Mouse (Mus musculus): ENCODE data around the gene Draxin. TPM values are rescaled to one million over a fixed set of nuclear protein-coding genes. Genes with fewer than 3 reads are reported as not detected.
"Not testable (repeated sequence)": the region's sequence is repeated elsewhere in the genome, so short reads cannot be mapped to it uniquely, and the experiment has no call there.

Draxin gene
- polyA plus RNA-seq, 1 experiment from 2014 or later: 21.2 TPM

DNA sequence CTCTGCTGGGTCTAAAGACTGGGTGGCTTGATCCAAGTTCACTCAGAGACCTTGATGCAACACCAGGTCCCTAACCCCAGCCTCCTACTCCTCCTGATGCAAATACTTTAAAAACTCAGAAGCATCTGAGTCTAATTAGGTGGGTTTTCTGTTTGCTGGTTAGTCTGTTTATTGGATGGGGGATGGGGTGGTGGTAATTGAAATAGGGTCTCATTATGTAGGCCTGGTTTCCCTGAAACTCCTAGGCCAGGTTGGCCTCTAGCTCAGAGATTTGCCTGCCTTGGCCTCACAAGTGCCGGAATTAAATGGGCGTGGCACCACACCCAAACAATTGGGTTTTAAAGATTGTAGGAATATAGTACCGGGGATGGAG, 7.8 kb downstream of the Draxin start:
- H3K9ac ChIP-seq (replicated peaks): no peak overlapping the region
- no peak for ATAC-seq (replicated peaks)
- WGBS: 35% methylated on average over 3 of the region's 3 CpGs

DNA sequence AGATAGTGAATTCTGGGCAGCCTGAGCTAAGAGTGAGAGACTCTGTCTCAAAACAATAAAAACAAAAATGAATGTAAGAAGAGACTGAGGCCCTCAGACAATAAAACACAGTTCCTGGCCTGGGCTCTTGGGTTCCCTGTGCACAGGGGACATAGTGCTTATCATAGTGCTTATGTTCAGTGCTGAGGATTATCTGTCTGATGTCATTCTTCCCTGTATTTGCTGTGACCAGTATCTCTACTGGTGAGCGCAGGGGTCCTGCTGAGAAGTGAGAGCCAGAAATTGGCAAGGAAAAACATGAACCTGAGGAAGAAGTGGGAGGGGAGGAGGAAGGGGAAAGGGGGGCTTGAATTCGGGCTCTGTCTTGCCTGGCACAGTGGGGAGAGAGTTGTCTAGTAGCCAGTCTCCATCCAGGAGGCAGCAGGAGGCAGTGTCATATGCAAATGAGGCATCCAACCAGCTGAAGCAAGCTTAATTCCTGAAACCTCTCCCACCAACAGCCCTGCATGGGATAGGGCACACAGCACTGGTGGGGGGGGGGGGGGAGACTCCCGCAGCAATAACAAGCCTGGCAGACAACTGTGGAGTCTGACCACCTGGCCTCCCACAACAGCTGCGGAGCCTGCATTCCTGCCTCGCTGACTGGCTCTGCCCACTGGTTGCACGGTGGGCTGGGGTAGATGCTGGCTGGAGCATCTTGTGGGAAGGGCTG, 8.4 kb downstream of the Draxin start:
- H3K9ac ChIP-seq (replicated peaks): no peak overlapping the region
- 6% methylated on average over 6 of the region's 6 CpGs for WGBS
- H3K4me1 ChIP-seq: peaks cover 61% of the 10 kb centered on the region
- H3K9me3 ChIP-seq: no peaks in the 10 kb centered on the region
- H3K4me3 ChIP-seq: no peak overlapping the region
- H3K4me2 ChIP-seq (replicated peaks): 0 out of 2 replicates have a peak overlapping the region, but pooled peaks have one; percentile 4
- H3K36me3 ChIP-seq: no peaks in the 10 kb centered on the region
- peak overlapping the region; percentile 88 for H3K27ac ChIP-seq (replicated peaks)
- peak; percentile 77 for ATAC-seq (replicated peaks)
- no peaks in the 10 kb centered on the region for H3K27me3 ChIP-seq

More for the DNA sequence above, 7.8 kb downstream of the Draxin start:
- Histone ChIP-seq H3K27me3 (no peaks in the 10 kb centered on the region), H3K4me1 (peaks cover 65% of the 10 kb centered on the region), H3K36me3 (no peaks in the 10 kb centered on the region), H3K4me2 (replicated peaks) (0 out of 2 replicates have a peak overlapping the region, but pooled peaks have one; percentile 4), H3K27ac (replicated peaks) (peak overlapping the region; percentile 88), H3K9me3 (no peaks in the 10 kb centered on the region), H3K4me3 (no peak overlapping the region)

DNA sequence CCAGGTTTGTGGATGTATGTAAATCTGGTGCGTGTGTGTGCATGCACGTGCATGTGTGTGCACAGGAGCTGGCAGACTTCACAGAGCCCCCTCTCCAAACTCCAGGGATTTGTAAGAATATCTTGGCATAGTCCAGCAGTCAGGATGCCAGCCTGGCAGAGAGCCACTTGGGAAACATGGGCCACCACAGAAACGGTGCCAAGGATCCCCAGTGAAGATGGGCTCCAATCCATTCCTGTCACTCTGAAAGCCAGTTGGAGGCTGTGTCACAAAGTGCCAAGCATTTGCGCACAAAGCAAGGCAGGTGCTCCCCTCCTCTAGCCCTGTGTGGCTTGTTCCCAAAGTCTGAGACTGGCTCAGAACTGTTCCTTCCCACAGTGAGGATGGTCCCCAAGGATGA, 9.1 kb downstream of the Draxin start:
- Histone ChIP-seq H3K36me3 (no peaks in the 10 kb centered on the region), H3K27me3 (no peaks in the 10 kb centered on the region), H3K4me1 (peaks cover 54% of the 10 kb centered on the region), H3K4me3 (no peak overlapping the region), H3K4me2 (replicated peaks) (no peak overlapping the region), H3K9ac (replicated peaks) (no peak overlapping the region), H3K9me3 (no peaks in the 10 kb centered on the region), H3K27ac (replicated peaks) (peak overlapping the region; percentile 88)
- 40% methylated on average over 4 of the region's 4 CpGs for WGBS
- peak; percentile 81 for ATAC-seq (replicated peaks)

DNA sequence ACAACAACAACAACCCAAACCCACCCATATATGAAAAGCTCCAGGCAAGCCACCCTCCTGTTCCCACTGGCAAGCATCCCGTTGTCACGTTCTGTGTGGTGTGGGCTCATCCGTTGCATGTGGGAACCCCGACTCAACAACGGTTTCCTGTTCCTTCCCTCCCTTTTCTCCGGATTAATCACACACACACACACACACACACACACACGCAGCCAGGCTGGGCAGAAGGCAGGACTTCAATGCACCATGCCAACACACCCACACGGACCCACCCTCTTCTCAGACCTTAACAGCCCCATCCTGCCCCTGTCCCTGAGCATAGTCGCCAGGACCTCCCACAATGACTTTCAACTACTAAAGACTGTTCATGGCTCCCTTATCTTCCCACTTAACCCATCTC, 9.9 kb downstream of the Draxin start:
- H3K9me3 ChIP-seq: no peaks in the 10 kb centered on the region
- no peak overlapping the region for H3K9ac ChIP-seq (replicated peaks)
- 0 out of 2 replicates have a peak, but pooled peaks have one; percentile 0 for ATAC-seq (replicated peaks)
- WGBS: 53% methylated on average over 9 of the region's 9 CpGs
- H3K4me2 ChIP-seq (replicated peaks): no peak overlapping the region
- H3K4me3 ChIP-seq: no peak overlapping the region
- peak overlapping the region; percentile 88 for H3K27ac ChIP-seq (replicated peaks)
- peaks cover 50% of the 10 kb centered on the region for H3K4me1 ChIP-seq
- H3K36me3 ChIP-seq: no peaks in the 10 kb centered on the region
- H3K27me3 ChIP-seq: no peaks in the 10 kb centered on the region

DNA sequence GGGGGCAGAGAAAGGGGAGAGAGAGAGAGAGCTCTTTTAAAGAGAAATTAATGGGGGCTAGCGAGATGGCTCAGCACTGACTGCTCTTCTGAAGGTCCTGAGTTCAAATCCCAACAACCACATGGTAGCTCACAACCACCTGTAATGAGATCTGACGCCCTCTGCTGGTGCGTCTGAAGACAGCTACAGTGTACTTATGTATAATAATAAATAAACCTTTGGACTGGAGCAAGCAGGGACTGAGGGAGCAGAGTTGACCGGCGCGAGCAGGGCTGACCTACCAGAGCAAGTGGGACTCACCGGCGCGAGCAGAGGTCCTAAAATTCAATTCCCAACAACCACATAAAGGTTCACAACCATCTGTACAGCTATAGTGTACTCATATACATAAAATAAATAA, 10.9 kb downstream of the Draxin start:
- not testable (repeated sequence) for H3K4me3 ChIP-seq; H3K27ac ChIP-seq (replicated peaks); H3K27me3 ChIP-seq; H3K9me3 ChIP-seq; H3K36me3 ChIP-seq; H3K4me2 ChIP-seq (replicated peaks); ATAC-seq (replicated peaks); H3K9ac ChIP-seq (replicated peaks)
- H3K4me1 ChIP-seq: peaks cover 50% of the 10 kb centered on the region
- WGBS: 90% methylated on average over 9 of the region's 9 CpGs

DNA sequence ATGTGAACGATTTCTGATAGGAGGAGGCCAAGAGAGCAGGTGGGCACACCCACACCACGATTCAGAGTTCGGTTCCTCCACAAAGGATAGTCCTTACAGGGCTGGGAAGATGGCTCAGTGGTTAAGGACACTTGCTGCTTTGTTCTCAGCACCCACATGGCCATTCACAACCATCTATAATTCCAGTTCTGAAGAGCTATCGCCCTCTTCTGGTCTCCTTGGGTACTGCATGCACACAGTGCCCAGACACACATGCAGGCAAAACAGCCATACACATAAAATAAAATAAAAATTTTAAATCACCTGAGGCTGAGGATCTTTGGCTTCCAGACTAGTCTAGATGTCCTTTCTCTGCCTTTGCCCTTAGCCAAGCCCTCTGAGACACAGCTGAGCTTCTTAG, 13.1 kb downstream of the Draxin start:
- Histone ChIP-seq H3K36me3 (peaks cover 16% of the 10 kb centered on the region), H3K4me1 (peaks cover 33% of the 10 kb centered on the region), H3K27me3 (no peaks in the 10 kb centered on the region), H3K4me2 (replicated peaks) (no peak overlapping the region), H3K4me3 (no peak overlapping the region), H3K27ac (replicated peaks) (no peak overlapping the region), H3K9ac (replicated peaks) (no peak overlapping the region), H3K9me3 (no peaks in the 10 kb centered on the region)
- no peak for ATAC-seq (replicated peaks)
- WGBS: 82% methylated on average over 4 of the region's 4 CpGs

DNA sequence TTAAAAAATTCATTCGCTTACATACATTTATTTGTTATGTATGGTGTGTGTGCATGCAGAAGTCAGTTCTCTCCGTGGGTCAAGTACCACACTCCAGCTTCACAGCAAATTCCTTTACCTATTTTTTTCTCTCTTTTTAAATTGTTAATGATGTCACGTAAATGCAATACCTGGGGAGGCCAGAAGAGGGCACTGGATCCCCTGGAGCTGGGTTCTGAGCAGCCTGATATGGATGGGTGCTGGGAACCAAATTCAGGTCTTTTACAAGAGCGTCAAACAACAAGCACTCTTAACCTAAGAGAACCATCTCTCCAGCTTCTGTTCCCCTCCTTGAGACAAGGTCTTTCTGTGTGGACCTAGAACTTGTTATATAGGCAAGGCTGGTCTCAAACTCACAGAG, 13.8 kb downstream of the Draxin start:
- 85% methylated on average over 4 of the region's 4 CpGs for WGBS
- no peak for ATAC-seq (replicated peaks)
- H3K4me2 ChIP-seq (replicated peaks): no peak overlapping the region
- no peak overlapping the region for H3K9ac ChIP-seq (replicated peaks)
- no peak overlapping the region for H3K4me3 ChIP-seq
- no peak overlapping the region for H3K27ac ChIP-seq (replicated peaks)
- H3K27me3 ChIP-seq: no peaks in the 10 kb centered on the region
- H3K36me3 ChIP-seq: peaks cover 22% of the 10 kb centered on the region
- no peaks in the 10 kb centered on the region for H3K9me3 ChIP-seq
- peaks cover 26% of the 10 kb centered on the region for H3K4me1 ChIP-seq

DNA sequence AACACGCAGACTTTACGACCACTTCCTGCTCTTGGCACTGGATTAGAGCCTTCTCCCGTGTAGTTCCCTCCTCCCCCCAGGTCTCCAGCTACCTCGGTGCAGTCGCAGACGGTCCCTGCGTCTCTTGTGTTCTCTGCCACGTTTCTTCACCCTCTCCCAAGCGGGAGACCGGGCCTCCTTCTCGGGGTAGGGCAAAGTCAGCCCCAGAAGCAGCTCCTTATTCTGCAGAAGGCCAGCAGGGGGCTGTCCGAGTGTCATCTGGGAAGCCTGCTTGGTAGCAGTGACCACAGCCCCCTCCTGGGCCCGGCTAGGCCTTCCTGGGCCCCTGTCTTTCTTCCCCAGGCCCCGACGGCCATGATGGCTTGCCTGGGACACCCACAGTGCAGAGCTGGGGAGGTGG, 15.0 kb downstream of the Draxin start:
- no peaks in the 10 kb centered on the region for H3K27me3 ChIP-seq
- no peak overlapping the region for H3K4me3 ChIP-seq
- ATAC-seq (replicated peaks): 0 out of 2 replicates have a peak, but pooled peaks have one; percentile 15
- H3K9ac ChIP-seq (replicated peaks): no peak overlapping the region
- no peaks in the 10 kb centered on the region for H3K9me3 ChIP-seq
- WGBS: 9% methylated on average over 15 of the region's 15 CpGs
- peaks cover 24% of the 10 kb centered on the region for H3K36me3 ChIP-seq
- peak overlapping the region; percentile 75 for H3K27ac ChIP-seq (replicated peaks)
- H3K4me2 ChIP-seq (replicated peaks): no peak overlapping the region
- peaks cover 16% of the 10 kb centered on the region for H3K4me1 ChIP-seq

DNA sequence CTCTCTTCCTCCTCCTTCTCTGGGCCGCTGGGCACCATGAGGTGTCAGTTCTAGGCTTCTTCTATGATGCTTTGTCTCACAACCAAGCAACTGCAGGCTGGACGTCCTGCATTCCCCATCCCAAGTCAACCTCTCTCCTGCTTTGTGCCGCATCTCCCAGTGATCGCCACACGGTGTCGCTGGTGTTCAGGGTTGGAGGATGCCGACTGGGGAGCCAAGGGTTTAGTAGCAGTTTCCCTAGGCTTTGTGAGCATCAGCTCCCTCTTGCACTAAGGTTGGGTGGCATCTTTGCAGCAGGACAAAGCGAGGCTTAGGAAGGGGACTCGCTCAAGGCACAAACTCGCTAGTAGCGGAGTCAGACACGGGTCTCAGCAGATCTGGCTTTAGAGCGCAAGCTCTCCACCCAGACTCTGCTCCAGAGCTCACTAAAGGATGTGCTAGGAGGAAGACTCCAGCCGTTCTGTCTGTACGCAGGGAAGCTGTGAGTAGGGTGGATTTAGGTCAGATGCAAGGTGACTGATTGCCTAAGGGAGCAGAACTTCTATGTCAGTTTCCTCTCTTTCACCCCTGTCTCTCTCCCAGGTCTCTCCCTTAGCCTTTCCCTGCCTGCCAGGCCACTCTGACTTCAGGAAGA, 15.6 kb downstream of the Draxin start:
- ATAC-seq (replicated peaks): peak; percentile 83
- H3K27me3 ChIP-seq: no peaks in the 10 kb centered on the region
- WGBS: 7% methylated on average over 15 of the region's 15 CpGs
- H3K9ac ChIP-seq (replicated peaks): no peak overlapping the region; the same call in 1 of the 2 replicates
- H3K4me3 ChIP-seq: no peak overlapping the region
- H3K4me2 ChIP-seq (replicated peaks): peak overlapping the region; percentile 7; the same call in 1 of the 2 replicates
- peak overlapping the region; percentile 75 for H3K27ac ChIP-seq (replicated peaks)
- H3K36me3 ChIP-seq: peaks cover 30% of the 10 kb centered on the region
- no peaks in the 10 kb centered on the region for H3K9me3 ChIP-seq
- peaks cover 13% of the 10 kb centered on the region for H3K4me1 ChIP-seq

DNA sequence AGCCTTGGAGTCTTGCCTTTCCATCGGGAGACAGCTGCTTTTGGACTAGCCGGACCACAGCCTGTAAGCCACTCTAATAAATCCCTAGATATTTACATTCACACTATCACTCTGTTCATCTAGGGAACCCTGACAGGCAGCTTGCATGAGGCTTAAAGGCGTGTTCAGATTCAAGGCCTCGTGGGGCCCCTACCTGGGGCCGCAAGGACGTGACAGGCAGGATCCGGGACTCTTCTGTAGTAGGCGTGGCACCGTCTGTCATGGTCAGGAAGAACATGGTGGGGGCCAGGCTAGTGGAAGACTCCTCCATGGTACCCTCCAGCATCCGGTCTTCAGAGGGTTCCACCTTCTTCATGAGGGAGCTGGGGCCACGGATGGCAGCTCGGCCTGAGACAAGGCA, 18.0 kb downstream of the Draxin start:
- Histone ChIP-seq H3K9me3 (no peaks in the 10 kb centered on the region), H3K4me3 (no peak overlapping the region), H3K4me1 (peaks cover 29% of the 10 kb centered on the region), H3K4me2 (replicated peaks) (no peak overlapping the region), H3K9ac (replicated peaks) (no peak overlapping the region), H3K27me3 (no peaks in the 10 kb centered on the region), H3K36me3 (peaks cover 39% of the 10 kb centered on the region), H3K27ac (replicated peaks) (no peak overlapping the region)
- no peak for ATAC-seq (replicated peaks)
- WGBS: 84% methylated on average over 12 of the region's 12 CpGs

DNA sequence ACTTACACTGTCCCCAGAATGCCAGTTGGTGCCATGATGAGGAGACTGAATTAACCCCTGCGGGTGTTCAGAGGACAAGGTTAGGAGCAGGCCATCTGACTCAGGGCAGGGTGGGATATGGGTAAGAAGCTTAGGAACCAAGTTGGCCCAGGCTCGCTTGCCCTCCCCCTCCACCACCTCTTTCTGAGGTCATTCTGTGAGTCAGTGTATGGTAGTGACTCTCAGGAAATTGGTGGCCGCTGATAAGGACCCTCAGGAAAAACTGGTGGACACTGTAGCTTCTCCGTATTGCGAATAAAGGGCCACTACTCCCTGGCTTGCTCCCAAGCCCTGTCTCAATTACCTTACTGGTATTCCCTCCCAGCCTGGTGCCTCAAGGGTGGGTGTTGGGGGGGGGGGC, 21.3 kb downstream of the Draxin start:
- H3K36me3 ChIP-seq: peaks cover 45% of the 10 kb centered on the region

DNA sequence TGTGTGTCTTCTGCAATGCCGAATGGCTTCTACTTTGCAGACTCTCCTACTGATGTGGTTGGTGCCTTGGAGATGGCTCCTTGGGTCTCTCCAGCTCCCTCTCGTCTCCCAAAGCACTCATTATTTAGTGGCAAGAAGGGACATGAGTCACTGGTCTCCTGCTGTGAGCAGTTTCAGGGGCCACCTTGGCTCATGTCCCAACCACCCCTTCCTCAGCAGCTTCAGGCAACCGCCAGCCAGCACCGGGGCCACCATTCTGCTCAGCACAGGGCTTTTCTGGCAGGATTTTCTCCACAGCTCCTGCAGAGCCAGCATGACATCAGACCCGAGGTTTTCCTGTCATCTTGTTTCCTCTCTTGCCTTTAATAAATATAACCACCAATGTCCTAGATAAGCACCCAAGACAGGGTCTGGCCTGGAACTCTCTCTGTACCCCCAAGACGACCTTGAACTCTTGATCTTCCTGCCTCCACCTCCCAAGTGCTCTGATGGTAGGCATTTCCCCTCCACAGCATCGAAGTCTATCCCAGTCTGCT, 21.9 kb downstream of the Draxin start:
- Histone ChIP-seq H3K4me2 (replicated peaks) (no peak overlapping the region), H3K36me3 (peaks cover 43% of the 10 kb centered on the region), H3K27me3 (no peaks in the 10 kb centered on the region), H3K4me3 (no peak overlapping the region), H3K27ac (replicated peaks) (peak overlapping the region; percentile 75), H3K9ac (replicated peaks) (no peak overlapping the region), H3K4me1 (peaks cover 22% of the 10 kb centered on the region), H3K9me3 (no peaks in the 10 kb centered on the region)
- ATAC-seq (replicated peaks): no peak
- WGBS: 55% methylated on average over 7 of the region's 7 CpGs

More for the DNA sequence above, 21.3 kb downstream of the Draxin start:
- no peak overlapping the region for H3K4me3 ChIP-seq
- no peak for ATAC-seq (replicated peaks)
- H3K27me3 ChIP-seq: no peaks in the 10 kb centered on the region
- H3K4me1 ChIP-seq: peaks cover 22% of the 10 kb centered on the region
- WGBS: 92% methylated on average over 5 of the region's 5 CpGs
- H3K9ac ChIP-seq (replicated peaks): no peak overlapping the region
- no peaks in the 10 kb centered on the region for H3K9me3 ChIP-seq
- H3K27ac ChIP-seq (replicated peaks): no peak overlapping the region
- no peak overlapping the region for H3K4me2 ChIP-seq (replicated peaks)

All from forebrain, embryonic 15.5 days (tissue).